Mouse (Mus musculus): Measurements from ENCODE around the gene Car5b.

Gene Car5b

DNA sequence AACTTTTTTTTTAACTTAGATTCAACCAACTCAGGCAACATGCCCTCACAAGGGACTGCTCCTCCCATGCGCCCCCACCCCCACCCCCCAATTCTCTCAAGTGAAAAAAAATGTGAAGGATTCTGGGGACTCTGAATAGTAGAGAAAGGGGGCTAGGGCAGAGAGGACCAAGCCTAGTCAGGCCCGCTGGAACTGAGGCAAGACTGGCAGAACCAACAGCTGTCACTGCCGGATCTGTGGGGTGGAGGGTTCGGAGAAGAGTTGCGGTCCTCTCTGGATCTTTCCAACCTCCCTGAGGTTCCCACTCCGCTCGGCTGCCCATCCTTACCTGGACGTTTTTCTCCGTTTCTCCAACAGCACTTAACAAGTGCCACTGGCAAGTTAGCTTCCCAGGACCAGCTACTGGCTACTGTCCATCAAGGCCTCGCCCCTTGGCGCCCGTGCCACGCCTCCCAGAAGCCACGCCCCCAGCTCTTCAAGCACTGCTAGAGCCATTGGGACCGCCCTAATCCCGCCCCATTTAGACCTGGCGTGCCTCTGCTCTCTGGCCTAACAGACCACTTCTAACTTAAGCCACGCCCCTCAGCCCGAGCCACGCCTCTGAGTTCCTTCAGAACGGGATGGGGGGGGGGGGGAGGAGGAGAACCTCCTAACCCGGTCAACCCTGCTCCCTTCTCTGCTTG is at the start of gene Car5b:
Gene Car5b (minus strand): TSS at position 391 of the 683 bp plus-strand sequence.
- DNase-seq: peak; percentile 39 to 62

DNA sequence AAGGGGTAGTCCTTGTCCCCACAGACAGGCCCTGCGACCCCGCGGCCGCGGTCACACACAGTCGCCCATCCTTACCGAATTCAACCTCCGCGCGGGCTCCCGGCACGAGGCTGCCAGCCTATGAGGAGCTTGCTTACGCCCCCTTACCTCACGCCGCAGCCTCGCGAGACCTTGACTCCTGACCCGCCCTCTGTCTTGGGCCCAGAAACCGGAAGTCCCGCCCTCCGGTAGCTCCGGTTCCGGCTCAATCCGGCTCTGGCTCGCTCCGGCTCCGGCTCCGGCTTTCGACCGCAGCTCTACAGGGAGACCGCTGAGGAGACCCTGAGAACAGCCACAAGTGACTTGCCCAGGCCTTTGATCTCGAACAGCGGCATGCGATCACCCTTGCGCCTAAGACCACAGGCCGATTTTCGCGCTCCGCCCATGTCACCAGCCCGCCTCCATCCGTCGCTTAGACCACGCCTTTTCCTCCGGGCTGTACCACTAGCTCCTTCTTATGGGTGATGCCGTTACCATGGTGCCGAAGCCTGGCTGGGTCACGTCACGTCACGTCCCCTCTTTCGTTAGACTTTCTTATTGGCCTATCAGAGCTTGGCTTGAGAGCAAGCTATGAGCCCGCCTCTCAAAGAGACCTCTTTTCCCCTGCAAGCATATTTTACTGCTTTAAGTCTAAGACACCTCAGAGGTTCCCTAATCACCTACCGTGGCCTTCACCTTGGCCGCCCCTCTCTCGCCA is 48.4 kb upstream of the Car5b start, which contains the start of gene Siah1b:
Gene Siah1b (minus strand): TSS at position 454 of the 736 bp plus-strand sequence.
- DNase-seq: peak; percentile 91 to 92

DNA sequence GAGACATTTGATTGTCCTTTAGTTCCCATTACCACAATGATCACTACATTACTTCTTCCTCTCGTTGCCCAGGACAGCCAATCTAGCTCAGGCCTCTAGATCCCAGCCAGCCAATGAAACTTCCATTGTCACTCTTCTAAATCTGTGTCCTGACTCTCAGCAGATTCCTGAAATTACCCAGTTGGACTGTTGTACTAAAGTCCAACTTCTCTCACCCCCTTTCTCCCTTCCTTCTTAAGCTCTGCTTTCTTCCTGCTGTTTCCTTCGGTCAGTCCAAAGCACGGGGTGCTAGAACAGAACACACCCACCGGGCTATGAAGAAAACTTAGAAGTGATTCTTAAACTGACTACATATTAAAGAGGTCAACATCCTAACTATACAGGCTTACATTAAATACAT is 41.2 kb upstream of the Car5b start:
- DNase-seq: no peak

DNA sequence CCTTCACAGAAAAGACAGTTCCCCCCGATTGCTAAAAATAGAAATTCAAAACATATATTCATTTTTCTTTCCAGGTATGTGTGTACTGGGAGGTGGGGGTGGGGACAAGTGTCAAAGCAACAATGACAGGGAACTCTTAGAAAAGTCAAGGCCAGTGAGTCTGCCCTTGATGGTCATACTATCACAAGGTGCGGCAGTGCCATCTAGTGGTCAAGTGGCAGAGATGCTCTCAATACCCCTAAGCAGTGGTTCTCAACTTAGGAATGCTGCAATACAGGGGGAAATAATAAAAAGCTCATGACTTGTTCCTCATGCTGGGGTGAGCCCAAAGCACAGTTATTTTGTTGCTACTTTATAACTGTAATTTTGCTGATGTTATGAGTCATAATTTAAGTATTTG is 38.4 kb upstream of the Car5b start:
- DNase-seq: peak; percentile 72 to 85

DNA sequence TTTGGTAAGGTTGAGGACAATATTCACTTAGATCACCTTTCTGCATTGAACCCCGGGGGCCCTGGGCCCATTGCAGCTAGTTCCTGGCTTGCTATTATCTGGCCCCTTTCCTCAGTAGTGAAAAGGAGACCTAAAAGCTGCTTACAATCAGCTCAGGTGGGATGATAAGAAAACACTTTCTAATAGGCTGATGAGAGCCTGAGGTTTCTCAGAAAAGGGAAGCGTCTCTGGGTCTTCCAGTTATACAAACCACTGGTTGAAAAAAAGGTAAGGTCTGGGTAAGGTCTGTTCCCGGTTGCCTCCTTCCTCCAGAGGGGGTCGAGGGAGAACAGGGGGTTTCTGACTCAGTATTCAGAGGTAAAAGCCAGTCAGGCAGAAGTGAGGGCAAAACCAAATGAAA is 31.3 kb upstream of the Car5b start:
- no peak for DNase-seq

DNA sequence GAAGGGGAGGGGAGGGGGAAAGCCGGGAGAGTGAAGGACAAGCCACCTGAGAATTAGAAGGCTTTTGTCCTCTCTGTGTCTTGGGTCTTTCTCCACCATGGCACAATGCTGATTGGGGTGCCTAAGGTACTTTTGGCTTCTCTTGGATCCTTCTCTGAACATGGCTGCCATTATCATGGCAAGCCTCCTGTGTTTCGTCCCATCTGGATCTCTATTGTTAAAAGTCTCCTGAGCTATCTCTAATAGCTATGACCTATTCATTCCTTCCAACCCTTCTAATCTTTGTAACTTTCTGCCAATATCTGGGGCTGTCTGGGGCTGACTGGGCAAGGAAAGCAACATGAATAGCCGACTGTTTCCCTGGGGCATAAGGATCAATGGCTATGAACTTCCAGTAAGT is 30.7 kb upstream of the Car5b start:
- no peak for DNase-seq

DNA sequence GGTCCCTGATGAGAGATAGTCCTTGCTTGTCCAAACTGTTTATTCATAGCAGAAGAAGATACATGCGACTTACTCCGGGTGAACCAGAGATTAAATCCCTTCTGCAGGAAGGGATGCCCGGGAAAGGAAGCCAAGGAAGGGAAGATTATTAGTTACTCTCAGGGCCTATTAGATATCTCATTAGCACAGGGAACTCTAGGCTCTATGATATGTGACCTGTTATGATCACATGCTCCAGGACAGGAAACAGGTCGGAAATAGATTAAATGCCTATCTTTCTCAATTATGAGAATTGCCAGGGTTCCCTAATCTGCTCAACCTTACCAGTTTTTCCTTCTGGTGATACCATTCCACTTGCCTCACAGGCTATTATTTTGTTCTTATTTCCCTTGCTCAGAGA is 27.9 kb upstream of the Car5b start:
- DNase-seq: no peak

DNA sequence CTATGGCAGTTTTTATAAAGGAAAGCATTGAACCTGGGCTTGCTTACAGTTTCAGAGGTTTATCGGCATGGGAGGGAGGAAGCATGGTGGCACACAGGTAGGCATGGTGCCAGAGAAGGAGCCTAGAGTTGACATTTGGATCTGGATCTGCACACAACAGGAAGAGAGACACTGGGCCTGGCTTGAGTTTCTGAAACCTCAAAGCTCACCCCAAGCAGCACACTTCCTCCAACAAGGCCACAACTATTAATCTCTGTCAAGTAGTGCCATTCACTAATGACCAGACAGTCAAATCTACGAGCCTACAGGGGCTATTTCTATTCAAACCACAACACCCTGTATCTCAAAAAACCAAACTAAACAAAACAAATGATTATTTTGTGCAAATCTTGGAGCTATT is 18.9 kb upstream of the Car5b start:
- DNase-seq: no peak

DNA sequence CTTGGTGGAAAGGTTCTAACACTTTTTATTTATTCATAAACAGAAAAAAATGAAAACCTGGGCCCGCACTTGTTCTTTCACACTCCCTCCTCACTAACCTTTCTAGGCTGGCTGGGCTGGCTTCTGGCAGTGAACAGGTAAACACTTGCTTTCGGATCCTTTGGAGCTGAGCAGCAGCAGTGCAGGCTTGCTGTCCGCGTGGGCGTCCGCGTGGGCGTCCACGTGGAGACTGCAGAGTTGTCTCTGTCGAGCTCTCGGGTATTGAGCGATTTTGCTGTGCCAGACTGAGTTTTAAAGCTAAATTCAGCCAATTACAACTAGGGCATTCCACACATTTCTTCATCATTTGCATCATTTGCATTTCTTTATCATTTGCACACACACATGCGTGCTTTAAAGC is 14.3 kb upstream of the Car5b start:
- DNase-seq: no peak

DNA sequence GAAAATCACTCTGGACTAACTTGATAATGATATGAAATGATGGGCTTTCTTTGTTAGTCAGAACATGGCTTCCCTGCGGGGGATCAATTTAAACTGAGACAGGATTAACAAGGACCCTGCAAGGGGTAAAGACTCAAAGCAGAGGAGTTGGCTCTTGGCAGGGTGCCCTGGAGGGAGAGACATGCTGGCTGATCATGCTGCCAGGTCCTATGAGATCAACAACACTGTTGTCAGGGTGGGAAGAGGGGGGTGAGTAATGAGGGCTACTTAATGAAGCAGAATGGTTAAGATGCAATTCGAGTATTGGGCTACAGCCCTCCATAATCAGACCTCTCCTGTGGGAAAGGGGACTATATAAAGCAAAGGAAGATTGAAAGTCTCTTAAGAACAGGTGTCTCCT is 11.1 kb upstream of the Car5b start:
- peak; percentile 16 to 23 for DNase-seq

DNA sequence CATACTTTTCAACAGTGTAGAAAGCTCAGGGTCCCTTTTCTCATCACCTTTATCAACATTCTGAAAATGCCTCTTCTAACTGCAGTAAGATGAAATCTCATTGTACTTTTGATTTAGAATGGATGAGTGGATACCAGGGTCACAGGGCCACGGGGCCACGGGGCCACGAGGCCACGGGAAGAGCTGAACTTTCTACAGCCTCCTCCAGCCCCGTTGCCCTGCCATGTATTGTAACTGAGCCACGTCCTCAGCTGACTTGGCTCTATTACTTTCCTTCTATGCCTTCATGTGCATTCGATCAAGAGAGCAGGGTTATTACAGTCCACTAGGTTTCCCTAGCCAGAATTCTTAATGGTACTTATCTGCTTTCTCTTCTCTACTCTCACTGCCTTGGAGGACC is 8.1 kb upstream of the Car5b start:
- no peak for DNase-seq

DNA sequence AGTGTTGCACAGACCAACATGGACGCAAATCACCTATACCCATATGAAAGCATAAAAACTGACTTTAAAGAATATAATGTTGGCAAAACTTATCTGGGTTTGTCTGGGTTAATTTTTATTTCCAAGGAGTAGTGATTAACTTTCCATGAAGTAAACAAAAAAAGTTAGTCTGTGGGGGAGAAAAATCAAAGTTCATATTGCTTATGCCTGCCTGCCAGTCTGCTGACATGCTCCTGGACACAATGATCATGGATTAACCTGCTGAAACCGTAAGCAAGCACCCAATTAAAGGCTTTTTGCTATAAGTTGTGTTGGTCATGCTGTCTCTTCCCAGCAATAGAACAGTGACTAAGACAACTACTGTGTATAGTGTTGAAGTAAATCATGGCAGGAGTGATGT is 7.6 kb upstream of the Car5b start:
- no peak for DNase-seq

DNA sequence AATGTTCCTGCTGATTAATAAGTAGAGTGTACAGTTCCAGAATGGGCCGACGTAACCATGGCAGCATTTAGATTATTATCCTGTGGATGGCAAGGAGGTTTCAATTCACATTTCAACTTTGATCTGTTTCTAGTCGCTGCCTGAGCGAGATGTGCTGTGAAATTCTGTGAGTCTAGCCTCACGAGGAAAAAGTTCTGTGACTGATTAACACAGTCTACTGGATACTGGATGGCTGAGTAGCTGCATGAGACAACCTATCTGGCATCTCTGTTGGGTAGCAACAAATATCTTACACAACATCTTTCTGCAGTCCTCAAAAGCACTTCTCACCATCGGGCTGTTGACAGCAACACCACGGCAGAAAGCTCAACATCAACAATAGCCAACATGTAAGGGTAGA is 4.7 kb upstream of the Car5b start:
- DNase-seq: no peak

DNA sequence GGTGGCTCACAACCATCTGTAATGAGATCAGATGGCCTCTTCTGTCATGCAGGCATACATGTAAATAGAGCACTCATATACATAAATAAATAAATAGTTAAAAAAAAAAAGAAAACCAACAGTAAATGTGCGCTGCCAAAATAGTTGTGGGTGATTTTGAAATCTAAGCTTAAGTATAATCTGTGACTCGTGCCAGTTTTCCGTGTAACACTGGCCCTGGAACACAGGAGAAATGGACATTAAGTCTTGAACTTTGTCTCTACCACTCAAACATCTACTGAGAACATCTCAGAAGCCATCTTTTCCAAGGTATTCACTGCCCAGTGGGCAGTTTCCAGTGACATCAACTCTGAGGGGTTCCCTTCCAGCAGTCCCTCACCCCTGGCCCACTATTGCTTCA is 12.2 kb downstream of the Car5b start:
- no peak for DNase-seq

DNA sequence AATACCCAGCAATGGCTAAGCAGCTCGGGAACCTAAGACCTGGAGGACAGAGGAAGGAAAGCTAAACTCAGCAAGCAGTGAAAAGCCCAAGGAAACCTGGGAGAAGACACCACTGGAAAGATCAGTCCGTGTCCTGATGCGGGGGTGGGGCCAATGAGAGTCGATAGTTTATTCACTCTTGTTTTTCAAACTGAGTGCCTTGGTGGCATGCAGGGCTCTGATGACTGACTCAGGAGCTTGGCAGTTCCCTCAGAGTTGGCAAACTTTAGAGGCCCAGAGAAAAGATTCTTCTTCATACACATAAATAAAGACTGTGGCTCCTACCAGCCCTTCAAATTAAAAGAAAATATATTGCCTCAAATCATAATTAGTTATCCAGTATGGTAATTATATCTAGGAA is 12.8 kb downstream of the Car5b start:
- no peak for DNase-seq

DNA sequence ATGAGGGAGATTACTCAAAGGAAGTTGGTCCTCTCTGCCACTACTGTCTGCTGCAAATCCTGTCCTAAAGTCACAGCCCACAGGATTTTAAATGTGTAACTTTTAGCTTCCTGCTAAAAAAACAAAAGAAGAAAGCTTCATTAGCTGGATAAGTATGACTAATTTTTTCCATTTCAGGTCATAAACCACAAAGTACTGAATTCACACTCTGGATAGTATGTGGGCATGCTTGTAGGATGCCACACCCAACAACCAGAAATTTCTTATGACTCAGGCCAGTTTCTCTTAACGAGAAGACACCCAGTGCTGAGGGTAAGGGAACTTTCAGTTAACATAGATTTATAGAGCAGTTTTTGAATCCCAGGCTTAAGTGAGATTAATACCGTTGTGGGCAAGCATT is 14.5 kb downstream of the Car5b start:
- no peak for DNase-seq

DNA sequence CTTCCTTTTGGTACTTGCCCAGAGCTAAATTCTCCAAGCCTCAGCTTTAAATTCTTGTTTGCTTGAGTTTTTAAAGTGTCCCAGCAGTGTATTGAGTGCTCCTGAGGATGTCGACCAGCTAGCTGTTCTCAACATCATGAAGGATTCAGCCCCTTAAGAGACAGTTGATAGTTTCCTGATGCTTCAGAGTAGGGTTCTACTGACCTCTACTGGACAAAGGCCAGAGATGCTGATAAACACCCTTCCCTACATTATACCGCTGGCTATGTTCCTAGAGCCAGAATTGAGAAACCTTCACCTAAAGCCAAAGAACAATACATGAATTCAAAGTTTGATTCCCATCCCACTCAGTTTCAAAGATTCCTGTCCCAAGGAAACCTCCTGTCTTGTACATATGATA is 23.0 kb downstream of the Car5b start:
- DNase-seq: peak; percentile 22 to 48

DNA sequence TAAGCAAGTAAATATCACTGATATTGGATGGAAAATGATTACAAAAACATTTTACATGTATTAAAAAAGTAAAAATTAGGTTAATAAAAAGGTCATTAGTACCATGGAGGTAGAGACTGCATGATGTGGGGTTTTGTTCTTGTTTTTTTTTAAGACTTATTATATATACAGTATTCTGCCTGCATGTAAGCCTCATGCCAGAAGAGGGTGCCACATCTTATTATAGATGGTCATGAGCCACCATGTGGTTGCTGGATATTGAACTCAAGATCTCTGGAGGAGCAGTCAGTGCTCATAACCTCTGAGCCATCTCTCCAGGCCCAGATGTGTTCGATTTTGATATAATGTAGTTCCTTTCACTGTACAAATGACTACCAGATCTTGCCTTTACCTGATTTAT is 27.9 kb downstream of the Car5b start:
- DNase-seq: no peak

DNA sequence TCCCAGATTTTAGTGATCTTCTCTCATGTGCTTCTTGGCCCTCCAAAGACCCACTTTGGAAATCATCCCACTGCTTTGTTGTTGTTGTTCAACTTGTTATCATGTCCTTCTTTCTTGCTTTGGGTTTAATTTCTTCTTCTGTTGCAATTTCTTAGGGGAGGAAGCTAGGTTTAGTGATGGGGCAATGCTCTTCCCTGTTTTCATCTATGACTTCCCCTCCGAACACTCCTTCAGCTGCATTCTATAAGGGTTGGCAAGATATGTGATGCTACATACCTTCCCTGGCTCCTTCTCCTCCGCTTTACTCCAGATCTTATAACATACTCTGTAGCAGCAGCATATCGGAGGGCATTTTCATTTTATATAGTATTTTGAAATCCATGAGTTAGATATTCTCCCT is 31.0 kb downstream of the Car5b start:
- DNase-seq: no peak

DNA sequence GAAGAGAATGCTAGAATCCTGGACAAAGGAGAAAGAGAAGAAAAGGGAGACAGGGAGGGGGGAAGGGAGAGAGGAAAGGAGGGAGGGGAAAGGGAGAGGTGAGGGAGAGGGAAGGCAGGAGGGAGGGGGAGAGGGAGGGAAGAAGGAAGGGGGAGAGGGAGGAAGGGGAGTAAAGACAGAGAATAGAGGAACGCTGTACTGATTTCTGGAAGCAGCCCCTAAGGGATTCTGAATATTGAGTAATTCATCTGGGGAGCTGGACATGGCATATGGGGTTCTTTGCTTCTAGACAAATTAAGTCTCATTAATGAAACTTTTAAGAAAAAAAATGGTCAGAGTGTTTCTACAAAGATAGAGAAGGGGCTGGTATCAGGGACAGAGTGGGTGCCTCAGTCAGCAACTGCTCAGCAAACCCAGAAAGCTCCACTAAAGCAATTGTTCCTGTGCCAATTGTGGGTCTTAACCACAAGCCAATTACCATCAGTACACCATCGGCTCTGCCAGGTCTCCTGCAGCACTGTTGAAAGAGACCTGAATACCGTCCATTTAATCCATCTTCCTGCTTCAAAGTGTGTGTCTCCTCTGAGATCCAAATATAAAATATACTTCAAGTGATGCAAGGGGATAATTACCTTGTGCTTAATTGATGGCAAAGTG is 40.0 kb downstream of the Car5b start:
- peak; percentile 5 to 53 for DNase-seq

DNA sequence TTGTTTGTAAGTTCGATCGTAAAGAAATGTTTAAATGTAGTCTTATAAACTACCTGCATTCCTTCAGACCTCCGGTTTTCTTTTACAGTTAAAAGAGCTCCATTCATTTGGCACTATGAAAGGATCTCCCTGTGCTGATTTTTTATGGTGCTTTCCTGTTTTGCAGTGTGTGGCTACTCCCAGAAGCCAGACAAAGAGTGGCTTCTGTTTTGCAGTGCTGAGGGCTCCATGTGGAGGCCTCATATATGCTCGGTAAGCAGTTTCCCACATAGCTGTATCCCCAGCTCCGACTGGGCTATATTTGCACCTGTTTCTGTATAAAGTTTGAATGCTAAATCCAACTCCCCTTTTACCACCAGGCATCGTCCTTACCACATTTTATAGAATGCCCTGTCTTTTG is 45.7 kb downstream of the Car5b start:
- no peak for DNase-seq

DNA sequence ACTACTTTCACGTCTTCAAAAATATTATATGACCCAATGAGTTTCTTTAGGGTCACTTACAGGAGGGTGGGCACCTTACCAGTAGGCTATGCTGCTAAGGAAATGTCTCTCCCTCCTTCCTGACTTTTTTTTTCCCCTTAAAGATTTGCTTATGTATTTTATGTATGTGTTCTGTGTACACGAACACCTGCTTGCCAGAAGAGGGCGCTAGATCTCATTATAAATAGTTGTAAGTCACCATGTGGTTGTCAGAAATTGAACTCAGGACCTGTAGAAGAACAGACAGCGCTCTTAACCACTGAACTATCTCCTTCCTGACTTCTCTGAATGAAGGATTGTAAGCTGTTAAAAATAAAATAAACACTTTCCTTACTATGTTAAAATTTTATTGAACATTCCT is 46.3 kb downstream of the Car5b start:
- DNase-seq: no peak

DNA sequence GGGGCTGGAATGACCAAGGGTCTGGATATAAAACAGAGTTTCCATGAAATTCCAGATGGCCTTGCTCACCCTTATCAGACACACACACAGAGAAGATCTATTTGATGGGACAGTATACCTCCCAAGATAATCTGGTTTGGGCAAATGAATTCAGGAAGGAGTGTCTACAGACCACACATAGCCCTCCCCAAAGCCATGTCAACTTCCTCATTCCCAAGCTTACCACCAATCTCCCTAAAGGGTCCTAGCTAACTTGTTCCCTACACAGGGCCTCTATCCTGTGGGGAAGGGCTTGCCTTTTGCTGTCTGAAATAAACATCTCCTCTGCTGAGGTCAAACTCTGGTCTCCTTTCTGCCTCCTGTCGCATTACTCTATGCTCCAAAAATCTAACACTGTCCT is 46.7 kb downstream of the Car5b start:
- DNase-seq: no peak

DNA sequence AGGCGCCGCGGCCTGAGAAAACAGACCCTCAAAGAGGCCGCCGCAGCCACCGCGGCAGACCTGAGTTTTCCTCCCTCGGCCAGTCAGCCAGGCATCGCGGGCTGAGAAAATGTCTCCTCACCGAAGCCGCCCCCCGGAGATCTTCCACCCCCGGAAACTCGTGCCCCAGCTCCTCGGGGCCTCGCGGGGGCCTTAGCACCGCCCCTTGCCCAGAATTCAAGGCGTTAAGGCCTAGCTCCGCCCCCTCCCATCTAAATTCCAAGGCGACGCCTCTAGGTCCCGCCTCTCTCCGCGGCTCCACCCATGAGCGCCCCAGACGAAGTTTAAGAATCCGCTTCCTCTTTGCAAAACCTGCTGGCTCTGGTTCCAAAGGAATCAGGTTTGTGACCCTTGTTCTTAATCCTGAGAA is 69.3 kb downstream of the Car5b start, which contains the start of gene Zrsr2:
Gene Zrsr2 (minus strand): TSS at position 195 of the 409 bp plus-strand sequence.
- peak; percentile 78 to 83 for DNase-seq
